Mouse (Mus musculus) brown adipose tissue, adult 24 weeks (tissue): ENCODE measurements around the gene Tas2r135. TPM values are rescaled to one million over a fixed set of nuclear protein-coding genes. Genes with fewer than 3 reads are reported as not detected.

Source experiments
- H3K27ac ChIP-seq: fragments of 200-500 bp; replicated peaks from 2 replicates; pipeline ENCODE4 v1.5.1; 2012; ENCODE audit warnings: low read depth, mild to moderate bottlenecking, low read length
- H3K4me1 ChIP-seq: fragments of 200-500 bp; 2 replicates; pipeline ENCODE4 v1.6.1; 2012; ENCODE audit warnings: low read length, mixed read lengths; ENCODE audit not compliant: control insufficient read depth, insufficient read depth, insufficient read length
- H3K4me3 ChIP-seq: fragments of 200-500 bp; 2 replicates; pipeline ENCODE4 v1.5.1; 2012; ENCODE audit warnings: low read depth, mild to moderate bottlenecking, low read length, moderate library complexity; ENCODE audit not compliant: insufficient read depth
- polyA plus RNA-seq: library from polyadenylated mRNA; stranded (reverse); fragments of >200 nt; gene quantifications from 2 replicates; pipeline ENCODE4 v1.2.4, GENCODE M21; 2012; ENCODE audit not compliant: missing spikeins, insufficient read depth, insufficient read length

Tas2r135 gene
- polyA plus RNA-seq, 1 experiment, result not detected

DNA sequence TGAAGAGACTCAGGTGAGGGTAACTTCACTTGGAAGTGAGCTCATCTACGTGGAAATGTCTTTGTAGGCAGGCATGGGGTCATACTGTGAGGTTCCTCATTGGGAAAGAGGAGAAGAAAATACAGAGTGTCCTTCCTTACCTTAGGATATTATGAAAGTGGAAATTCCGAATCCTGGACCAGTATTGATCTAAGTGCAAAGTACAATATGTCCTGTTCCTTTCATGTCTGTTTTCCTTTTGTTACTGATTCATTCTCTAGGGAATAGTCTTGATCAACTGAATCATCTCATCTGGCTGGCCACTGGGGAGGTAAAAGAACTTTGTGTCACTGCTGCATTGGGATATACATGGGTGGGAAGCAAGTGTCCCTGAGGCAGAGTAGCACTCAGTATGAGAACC is 30.3 kb downstream of the Tas2r135 start:
- no peak overlapping the region for H3K27ac ChIP-seq
- no peaks in the 10 kb centered on the region; the same call in 1 of the 2 replicates for H3K4me1 ChIP-seq
- H3K4me3 ChIP-seq, result no peak overlapping the region

DNA sequence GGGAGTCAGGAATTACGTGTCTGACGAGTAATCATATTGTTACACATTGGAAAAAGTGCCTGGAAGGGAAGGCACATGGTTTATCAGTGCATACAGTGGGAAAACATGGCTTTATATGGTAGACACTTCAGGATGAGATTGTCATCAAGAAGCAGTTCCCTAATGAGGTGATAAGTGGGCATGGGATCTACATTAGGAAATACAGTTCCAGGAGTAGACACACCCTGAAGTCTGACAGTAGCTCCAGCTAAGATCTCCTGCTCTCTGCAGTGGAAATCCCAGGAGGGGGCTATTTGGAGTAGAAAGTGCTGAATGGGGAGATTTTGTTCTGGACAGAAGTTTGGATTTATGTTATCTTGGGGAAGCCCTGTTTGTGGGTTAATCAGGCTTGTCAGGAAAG is 36.2 kb downstream of the Tas2r135 start:
- no peak overlapping the region for H3K27ac ChIP-seq
- no peak overlapping the region for H3K4me3 ChIP-seq
- H3K4me1 ChIP-seq, result no peaks in the 10 kb centered on the region

DNA sequence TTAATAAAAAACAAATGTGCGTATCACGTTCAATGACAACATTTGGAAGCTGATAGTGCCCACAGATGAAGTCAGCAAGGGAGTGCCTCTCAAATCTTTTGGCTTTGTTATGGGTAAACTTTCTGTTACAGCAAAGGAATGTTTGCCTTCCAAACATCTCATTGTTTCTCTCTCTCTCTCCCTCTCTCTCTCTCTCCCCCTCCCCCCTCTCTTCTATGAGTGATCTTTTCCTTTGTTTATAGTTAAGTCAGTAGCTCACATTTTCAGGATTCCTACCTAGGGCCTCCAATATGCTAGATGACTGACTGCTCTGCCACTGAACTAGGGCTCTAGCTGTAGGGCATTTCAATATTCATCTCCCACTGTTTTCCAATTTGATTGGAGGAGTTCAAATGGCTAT is 39.3 kb downstream of the Tas2r135 start:
- Histone ChIP-seq H3K4me1 (no peaks in the 10 kb centered on the region), H3K4me3 (no peak overlapping the region), H3K27ac (no peak overlapping the region)

DNA sequence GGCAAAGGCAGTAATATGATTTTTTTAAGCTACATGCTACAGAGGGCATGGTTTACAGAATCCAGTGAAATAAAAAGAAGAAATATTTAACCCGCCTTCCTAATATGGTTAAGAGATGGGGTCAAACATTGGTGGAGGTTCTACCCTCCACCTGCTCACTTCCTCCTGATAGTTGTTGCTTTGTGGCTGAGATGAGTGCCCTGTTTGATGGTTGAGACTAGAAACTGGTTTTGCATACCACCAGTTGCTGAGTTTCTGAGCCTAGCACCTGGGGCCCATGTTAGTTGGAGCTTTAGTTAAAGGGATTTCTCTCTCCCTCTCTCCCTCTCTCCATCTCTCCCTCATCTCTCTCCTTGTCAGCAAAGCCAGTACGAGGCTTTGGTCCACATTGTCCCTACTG is 42.1 kb downstream of the Tas2r135 start:
- no peaks in the 10 kb centered on the region for H3K4me1 ChIP-seq
- no peak overlapping the region for H3K4me3 ChIP-seq
- H3K27ac ChIP-seq, result no peak overlapping the region

Other genes starting within 250 kb of the Tas2r135 start
- gene Tas2r144, start 190.1 kb upstream of the Tas2r135 start, polyA plus RNA-seq, result not detected in 2 replicates
- gene Gstk1, start 159.5 kb upstream of the Tas2r135 start, polyA plus RNA-seq, result 117 and 158 TPM in 2 replicates
- gene Tmem139, start 143.5 kb upstream of the Tas2r135 start, polyA plus RNA-seq, result 1.2 and 1.7 TPM in 2 replicates
- 3.7 and 7.1 TPM in 2 replicates for gene Casp2, start 140.4 kb upstream of the Tas2r135 start, polyA plus RNA-seq
- gene Clcn1, start 118.7 kb upstream of the Tas2r135 start, polyA plus RNA-seq, result 0.79 and 2.3 TPM in 2 replicates
- gene Fam131b, start 80.8 kb upstream of the Tas2r135 start, polyA plus RNA-seq, result not detected in 2 replicates
- gene Zyx, start 55.8 kb upstream of the Tas2r135 start, polyA plus RNA-seq, result 16.2 and 22.0 TPM in 2 replicates
- not detected in 2 replicates for gene Epha1, start 32.2 kb upstream of the Tas2r135 start, polyA plus RNA-seq
- gene Tas2r143, start 5.2 kb upstream of the Tas2r135 start, polyA plus RNA-seq, result not detected in 2 replicates
- not detected in 2 replicates for gene Tas2r126, start 29.1 kb downstream of the Tas2r135 start, polyA plus RNA-seq
- gene Olfr458, start 59.8 kb downstream of the Tas2r135 start, polyA plus RNA-seq, result not detected in 2 replicates
- not detected in 2 replicates for gene Olfr457, start 70.9 kb downstream of the Tas2r135 start, polyA plus RNA-seq
- not detected in 2 replicates for gene Olfr456, start 81.8 kb downstream of the Tas2r135 start, polyA plus RNA-seq
- not detected in 2 replicates for gene Olfr455, start 142.2 kb downstream of the Tas2r135 start, polyA plus RNA-seq
- gene Tcaf3, start 192.3 kb downstream of the Tas2r135 start, polyA plus RNA-seq, result not detected in 2 replicates
- 3.0 and 4.1 TPM in 2 replicates for gene Tcaf2, start 239.8 kb downstream of the Tas2r135 start, polyA plus RNA-seq